Mouse (Mus musculus): ENCODE measurements at regions not wholly inside any gene's neighbourhood (a gene's known extent, or its start where the extent isn't known, plus 50 kb on each side); places are given as distances from the start of the nearest gene placed in this dataset.

DNA sequence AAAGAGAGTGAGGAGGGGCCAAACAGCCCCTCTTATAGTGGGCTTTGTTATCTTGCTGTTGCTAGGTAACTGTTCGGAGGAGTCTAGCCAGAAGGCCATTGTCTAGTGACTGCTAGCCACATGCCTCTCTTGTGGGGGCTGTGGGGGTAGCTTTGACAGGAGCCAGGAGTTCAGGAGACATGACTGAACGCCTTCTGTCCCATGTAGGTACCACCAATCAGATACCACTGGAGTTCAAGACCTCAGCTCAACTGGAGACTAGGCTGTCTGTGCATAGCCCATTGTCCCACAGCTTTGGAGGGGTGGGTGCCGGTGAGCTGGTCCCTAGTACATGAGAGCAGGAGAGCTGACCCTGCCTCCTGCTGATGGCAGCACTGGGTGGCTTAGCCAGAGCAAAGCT is 82.4 kb upstream of the Unc93a2 start:
- TF ChIP-seq POLR2A (IDR thresholded peaks at IDR 0.05; ENCODE audit: borderline replicate concordance, insufficient read depth, low read length): no peak
- no peak for TF ChIP-seq CTCF (IDR thresholded peaks at IDR 0.05; ENCODE audit: borderline replicate concordance, insufficient read depth, low read depth, low read length)

All from cerebellum, adult 2 months (tissue).